18 mouse cellular contexts compared by ENCODE assay signal in the genomic region with DNA sequence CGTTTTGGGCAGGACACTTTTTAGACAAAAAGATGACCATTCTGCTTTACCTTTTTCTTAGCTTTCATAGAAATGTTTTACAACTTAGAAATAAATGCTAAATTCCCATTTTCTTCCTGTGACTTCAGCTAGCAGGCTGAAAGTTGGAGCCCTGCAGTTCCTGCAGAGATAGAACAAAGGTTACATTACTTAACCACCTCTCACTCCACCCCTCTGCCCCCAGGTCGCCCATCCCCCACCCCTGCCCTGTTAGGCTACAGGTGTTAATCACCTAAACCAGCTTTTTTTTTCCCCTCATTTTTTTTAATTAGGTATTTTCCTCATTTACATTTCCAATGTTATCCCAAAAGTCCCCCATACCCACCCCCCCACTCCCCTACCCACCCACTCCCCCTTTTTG.
DNase-seq lines count a peak whose midpoint lies in the region; ATAC-seq lines count a peak whose summit lies in the region.
"Had no signal": no experiment of that assay in that cellular context is flagged by ENCODE, and none has a peak within 500 bp of the region (broad histone marks: within the 10 kb centered on the region; RNA-seq: fewer than 3 reads in every experiment).

No protein-coding gene starts in this region.

- no peaks in the 10 kb centered on the region for H3K27me3 ChIP-seq in liver, embryonic 11.5 days (replicated peaks; ENCODE audit: control insufficient read depth, insufficient read depth, low read length)
- H3K27me3 ChIP-seq in intestine, embryonic 16.5 days (replicated peaks; ENCODE audit: control insufficient read depth, insufficient read depth, low read length) = no peaks in the 10 kb centered on the region
- H3K27me3 ChIP-seq: embryonic facial prominence, embryonic 12.5 days; forebrain, embryonic 15.5 days had no signal

- H3K4me3 ChIP-seq in liver, embryonic 11.5 days (ENCODE audit: low read depth, low read length) = no peak overlapping the region
- no peak overlapping the region for H3K4me3 ChIP-seq in intestine, embryonic 16.5 days (ENCODE audit: low read length)
- H3K4me3 ChIP-seq: embryonic facial prominence, embryonic 12.5 days; forebrain, embryonic 15.5 days had no signal

- no peaks in the 10 kb centered on the region for H3K9me3 ChIP-seq in liver, embryonic 11.5 days (ENCODE audit: control insufficient read depth, low read length)
- no peaks in the 10 kb centered on the region for H3K9me3 ChIP-seq in intestine, embryonic 16.5 days (ENCODE audit: control insufficient read depth, low read length)
- H3K9me3 ChIP-seq: embryonic facial prominence, embryonic 12.5 days; forebrain, embryonic 15.5 days had no signal

- H3K36me3 ChIP-seq in liver, embryonic 11.5 days (ENCODE audit: control insufficient read depth, insufficient read depth, low read length) = no peaks in the 10 kb centered on the region
- H3K36me3 ChIP-seq in intestine, embryonic 16.5 days (ENCODE audit: control insufficient read depth, insufficient read depth, low read length) = no peaks in the 10 kb centered on the region
- H3K36me3 ChIP-seq: embryonic facial prominence, embryonic 12.5 days; forebrain, embryonic 15.5 days had no signal

- WGBS in liver, embryonic 11.5 days = 67% methylated on average over 2 of the region's 2 CpGs
- 66% methylated on average over 2 of the region's 2 CpGs for WGBS in intestine, embryonic 16.5 days

- H3K4me1 ChIP-seq in liver, embryonic 11.5 days (replicated peaks; ENCODE audit: control insufficient read depth, insufficient read depth, low read length) = no peaks in the 10 kb centered on the region
- no peaks in the 10 kb centered on the region for H3K4me1 ChIP-seq in intestine, embryonic 16.5 days (ENCODE audit: control insufficient read depth, insufficient read depth, low read length)
- H3K4me1 ChIP-seq: embryonic facial prominence, embryonic 12.5 days; forebrain, embryonic 15.5 days had no signal

- H3K4me2 ChIP-seq in liver, embryonic 11.5 days = no peak overlapping the region
- no peak overlapping the region for H3K4me2 ChIP-seq in intestine, embryonic 16.5 days (ENCODE audit: low read depth, low read length)
- H3K4me2 ChIP-seq: embryonic facial prominence, embryonic 12.5 days; forebrain, embryonic 15.5 days had no signal

- DNase-seq in liver = peak; percentile 10
- DNase-seq in liver, embryonic 11.5 days (ENCODE audit: low spot score) = no peak
- peak; percentile 24 to 58 for DNase-seq in kidney, adult 8-10 months
- peak; percentile 67 to 79 for DNase-seq in kidney, postnatal 25 days
- DNase-seq in cerebellum, adult 9-11 months = no peak
- no peak for DNase-seq in cerebellum, adult 8-10 months
- DNase-seq: adrenal gland, adult 8-10 months; adrenal gland, postnatal 36 days; cerebellum, adult 2 months; cerebellum, postnatal 25 days; gastrocnemius, postnatal 36 days; heart, adult 11 months; heart, postnatal 10 days; heart, postnatal 4 days had no signal

- H3K27ac ChIP-seq in liver, embryonic 11.5 days (ENCODE audit: low read depth, low read length) = no peak overlapping the region
- H3K27ac ChIP-seq in intestine, embryonic 16.5 days (ENCODE audit: low read length) = no peak overlapping the region
- H3K27ac ChIP-seq: embryonic facial prominence, embryonic 12.5 days; forebrain, embryonic 15.5 days had no signal

- ATAC-seq in liver, embryonic 11.5 days (replicated peaks; ENCODE audit: low FRiP score) = no peak
- ATAC-seq in intestine, embryonic 16.5 days = peak; percentile 96
- ATAC-seq in monocyte, adult 5-6 weeks (replicated peaks; ENCODE audit: insufficient number of reproducible peaks, low FRiP score, low TSS enrichment, poor library complexity, severe bottlenecking) = no peak
- ATAC-seq: forebrain, embryonic 15.5 days had no signal

- H3K9ac ChIP-seq in liver, embryonic 11.5 days (ENCODE audit: low read depth, low read length) = no peak overlapping the region
- H3K9ac ChIP-seq in intestine, embryonic 16.5 days (ENCODE audit: low read depth, low read length) = no peak overlapping the region
- H3K9ac ChIP-seq: embryonic facial prominence, embryonic 12.5 days; forebrain, embryonic 15.5 days had no signal

Comparison
In these comparisons a context has a peak if more than half of its experiments do, and no peak if none do; other contexts are left out.
1. DNase-seq: peak in liver (single experiment), kidney, adult 8-10 months (2 of 2) and kidney, postnatal 25 days (2 of 2); none in liver, embryonic 11.5 days (single experiment), cerebellum, adult 9-11 months (single experiment) and cerebellum, adult 8-10 months (single experiment).